Mouse (Mus musculus): Measurements from ENCODE around the gene Ccdc173. TPM values are rescaled to one million over a fixed set of nuclear protein-coding genes. Genes with fewer than 3 reads are reported as not detected.

The Ccdc173 gene
- total and polyA plus RNA-seq, 3 experiments: 0.12 to 0.65 (median 0.59) TPM

GRCm38 (mm10) chr2:69828031-69828430 lies 38.7 kb upstream of the Ccdc173 start:
- no peak overlapping the region for H3K9ac ChIP-seq (ENCODE audit: low read depth, low read length)
- WGBS: 54% methylated on average over 7 of the region's 7 CpGs
- no peaks in the 10 kb centered on the region for H3K79me2 ChIP-seq (replicated peaks; ENCODE audit: control insufficient read depth, insufficient read depth, low read length)
- no peak overlapping the region for H3K27ac ChIP-seq
- no peaks in the 10 kb centered on the region for H3K4me1 ChIP-seq (ENCODE audit: control insufficient read depth, insufficient read depth, low read length)
- H3K27me3 ChIP-seq (ENCODE audit: control insufficient read depth, insufficient read depth, low read length): no peaks in the 10 kb centered on the region
- H3K36me3 ChIP-seq (ENCODE audit: control insufficient read depth, insufficient read depth, low read length): no peaks in the 10 kb centered on the region; the same call in 1 of the 2 replicates
- intact Hi-C loops (cut with DNase I): no loop called here
- TF ChIP-seq POLR2A (IDR thresholded peaks at IDR 0.05; ENCODE audit: insufficient read depth, low read depth, low read length) (no peak), EP300 (IDR thresholded peaks at IDR 0.05; ENCODE audit: insufficient read depth, low read depth, low read length) (no peak), CTCF (IDR thresholded peaks at IDR 0.05) (no peak)
- H3K4me3 ChIP-seq: no peak overlapping the region
- no peak for DNase-seq

- H3K27me3 ChIP-seq (ENCODE audit: control insufficient read depth, insufficient read depth, low read length): no peaks in the 10 kb centered on the region
- WGBS: 56% methylated on average over 2 of the region's 2 CpGs
- DNase-seq: peak in 1 of 2 experiments; percentile 23
- no peaks in the 10 kb centered on the region for H3K79me2 ChIP-seq (replicated peaks; ENCODE audit: control insufficient read depth, insufficient read depth, low read length)
- intact Hi-C loops (cut with DNase I): no loop called here
- no peak overlapping the region for H3K4me3 ChIP-seq
- TF ChIP-seq CTCF (IDR thresholded peaks at IDR 0.05) (no peak), POLR2A (IDR thresholded peaks at IDR 0.05; ENCODE audit: insufficient read depth, low read depth, low read length) (0 out of 2 replicates have a peak, but pooled peaks have one; percentile 7)
- no peak overlapping the region; the same call in 1 of the 2 replicates for H3K27ac ChIP-seq
- no peak overlapping the region for H3K9ac ChIP-seq (ENCODE audit: low read depth, low read length)
- no peaks in the 10 kb centered on the region for H3K4me1 ChIP-seq (ENCODE audit: control insufficient read depth, insufficient read depth, low read length)
- H3K36me3 ChIP-seq (ENCODE audit: control insufficient read depth, insufficient read depth, low read length): no peaks in the 10 kb centered on the region; the same call in 1 of the 2 replicates
Measured at GRCm38 (mm10) chr2:69826380-69826779, 37.0 kb upstream of the Ccdc173 start.

GRCm38 (mm10) chr2:69825898-69826297 lies 36.5 kb upstream of the Ccdc173 start:
- Histone ChIP-seq H3K4me1 (ENCODE audit: control insufficient read depth, insufficient read depth, low read length) (no peaks in the 10 kb centered on the region), H3K27ac (peak overlapping the region; percentile 17; the same call in 1 of the 2 replicates), H3K79me2 (replicated peaks; ENCODE audit: control insufficient read depth, insufficient read depth, low read length) (no peaks in the 10 kb centered on the region), H3K36me3 (ENCODE audit: control insufficient read depth, insufficient read depth, low read length) (no peaks in the 10 kb centered on the region; the same call in 1 of the 2 replicates), H3K4me3 (no peak overlapping the region), H3K27me3 (ENCODE audit: control insufficient read depth, insufficient read depth, low read length) (no peaks in the 10 kb centered on the region), H3K9ac (ENCODE audit: low read depth, low read length) (no peak overlapping the region)
- TF ChIP-seq POLR2A (IDR thresholded peaks at IDR 0.05; ENCODE audit: insufficient read depth, low read depth, low read length) (no peak), CTCF (IDR thresholded peaks at IDR 0.05) (no peak), EP300 (IDR thresholded peaks at IDR 0.05; ENCODE audit: insufficient read depth, low read depth, low read length) (no peak)
- DNase-seq: no peak
- intact Hi-C loops (cut with DNase I): no loop called here
- WGBS: 65% methylated on average over 10 of the region's 10 CpGs

GRCm38 (mm10) chr2:69823129-69823677 lies 33.8 kb upstream of the Ccdc173 start:
- intact Hi-C loops (cut with DNase I): no loop called here
- DNase-seq: peak; percentile 45 to 65
- 3% methylated on average over 45 of the region's 45 CpGs for WGBS
- Histone ChIP-seq H3K27me3 (ENCODE audit: control insufficient read depth, insufficient read depth, low read length) (no peaks in the 10 kb centered on the region), H3K79me2 (replicated peaks; ENCODE audit: control insufficient read depth, insufficient read depth, low read length) (no peaks in the 10 kb centered on the region), H3K9ac (ENCODE audit: low read depth, low read length) (peak overlapping the region; percentile 89), H3K4me3 (peak overlapping the region; percentile 70), H3K27ac (peak overlapping the region; percentile 63; the same call in 1 of the 2 replicates), H3K4me1 (ENCODE audit: control insufficient read depth, insufficient read depth, low read length) (no peaks in the 10 kb centered on the region), H3K36me3 (ENCODE audit: control insufficient read depth, insufficient read depth, low read length) (no peaks in the 10 kb centered on the region; the same call in 1 of the 2 replicates)
- TF ChIP-seq EP300 (IDR thresholded peaks at IDR 0.05; ENCODE audit: insufficient read depth, low read depth, low read length) (no peak), CTCF (IDR thresholded peaks at IDR 0.05) (no peak), POLR2A (IDR thresholded peaks at IDR 0.05; ENCODE audit: insufficient read depth, low read depth, low read length) (no peak)

- no peaks in the 10 kb centered on the region for H3K4me1 ChIP-seq (ENCODE audit: control insufficient read depth, insufficient read depth, low read length)
- peak overlapping the region; percentile 70 for H3K4me3 ChIP-seq
- H3K9ac ChIP-seq (ENCODE audit: low read depth, low read length): peak overlapping the region; percentile 89
- no peaks in the 10 kb centered on the region for H3K27me3 ChIP-seq (ENCODE audit: control insufficient read depth, insufficient read depth, low read length)
- no peaks in the 10 kb centered on the region; the same call in 1 of the 2 replicates for H3K36me3 ChIP-seq (ENCODE audit: control insufficient read depth, insufficient read depth, low read length)
- H3K79me2 ChIP-seq (replicated peaks; ENCODE audit: control insufficient read depth, insufficient read depth, low read length): no peaks in the 10 kb centered on the region
- intact Hi-C loops (cut with DNase I): no loop called here
- TF ChIP-seq EP300 (IDR thresholded peaks at IDR 0.05; ENCODE audit: insufficient read depth, low read depth, low read length) (no peak), CTCF (IDR thresholded peaks at IDR 0.05) (no peak)
- peak overlapping the region; percentile 63 for H3K27ac ChIP-seq
- WGBS: under 1% methylated on average over 75 of the region's 80 CpGs
- peak; percentile 54 to 58 for DNase-seq
Measured at GRCm38 (mm10) chr2:69822361-69823128, 33.2 kb upstream of the Ccdc173 start.

GRCm38 (mm10) chr2:69821711-69822110 lies 32.3 kb upstream of the Ccdc173 start, which contains the start of gene Klhl23:
Gene Klhl23, plus strand, starts transcription at chr2:69821944.
- H3K4me3 ChIP-seq: peak within 1 kb of the TSS; percentile 70
- H3K79me2 ChIP-seq (replicated peaks; ENCODE audit: control insufficient read depth, insufficient read depth, low read length): no peaks in the 10 kb centered on the region
- 9% methylated on average over 8 of the region's 8 CpGs for WGBS
- H3K36me3 ChIP-seq (ENCODE audit: control insufficient read depth, insufficient read depth, low read length): no peaks in the 10 kb centered on the region; the same call in 1 of the 2 replicates
- H3K9ac ChIP-seq (ENCODE audit: low read depth, low read length): peak within 1 kb of the TSS; percentile 89
- DNase-seq: peak; percentile 30 to 42
- intact Hi-C loops (cut with DNase I): no loop called here
- H3K27me3 ChIP-seq (ENCODE audit: control insufficient read depth, insufficient read depth, low read length): no peaks in the 10 kb centered on the region
- TF ChIP-seq CTCF (IDR thresholded peaks at IDR 0.05) (no peak), POLR2A (IDR thresholded peaks at IDR 0.05; ENCODE audit: insufficient read depth, low read depth, low read length) (peak; percentile 51), EP300 (IDR thresholded peaks at IDR 0.05; ENCODE audit: insufficient read depth, low read depth, low read length) (no peak)
- H3K4me1 ChIP-seq (ENCODE audit: control insufficient read depth, insufficient read depth, low read length): no peaks in the 10 kb centered on the region
- peak within 1 kb of the TSS; percentile 63 for H3K27ac ChIP-seq
